Mouse (Mus musculus) urinary bladder, postnatal 10 days (tissue): ENCODE measurements around the gene 5430403G16Rik.
A peak's percentile ranks its signal among the peaks of the same experiment; 100 is the strongest.
"Not testable (repeated sequence)": the region's sequence is repeated elsewhere in the genome, so short reads cannot be mapped to it uniquely, and the experiment has no call there.

Experiments
- DNase-seq: peaks from one replicate; pipeline ENCODE4 v3.0.0; 2022; ENCODE audit warnings: low spot score

5430403G16Rik gene

DNA sequence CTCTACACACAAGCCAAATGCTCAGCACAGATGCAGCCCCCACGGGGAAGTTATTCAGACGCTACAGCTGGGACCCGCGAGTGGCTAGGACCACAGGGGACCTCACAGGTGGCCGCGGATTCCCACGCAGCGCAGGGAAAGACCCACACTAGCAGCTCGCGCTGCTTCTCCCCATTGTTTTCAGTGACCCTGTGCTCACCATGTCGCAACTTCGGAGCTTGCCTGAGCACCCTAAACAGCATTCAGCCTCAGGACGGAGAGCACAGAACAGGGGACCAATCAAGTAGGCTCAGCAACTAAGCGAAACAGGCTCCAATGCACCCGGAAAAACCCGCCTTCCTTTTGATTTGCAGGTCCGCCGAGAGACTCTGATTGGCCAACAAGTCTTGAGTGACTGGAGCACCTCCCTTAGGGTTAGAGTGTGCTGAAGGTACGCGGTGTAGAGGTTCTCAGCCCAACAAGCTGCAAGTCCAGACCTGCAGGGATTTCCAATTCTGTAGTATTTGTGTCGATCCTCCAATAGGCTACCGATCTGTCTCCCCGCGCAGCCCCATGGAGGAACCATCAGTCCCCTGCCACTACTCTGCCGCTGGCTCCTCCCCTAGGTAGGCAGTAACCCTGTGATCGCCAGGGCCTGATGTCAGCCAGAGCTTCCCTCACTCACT, at the start of gene 5430403G16Rik:
5430403G16Rik (minus strand) TSS at position 505 of the 665 bp plus-strand sequence.
- peak; percentile 15 for DNase-seq

DNA sequence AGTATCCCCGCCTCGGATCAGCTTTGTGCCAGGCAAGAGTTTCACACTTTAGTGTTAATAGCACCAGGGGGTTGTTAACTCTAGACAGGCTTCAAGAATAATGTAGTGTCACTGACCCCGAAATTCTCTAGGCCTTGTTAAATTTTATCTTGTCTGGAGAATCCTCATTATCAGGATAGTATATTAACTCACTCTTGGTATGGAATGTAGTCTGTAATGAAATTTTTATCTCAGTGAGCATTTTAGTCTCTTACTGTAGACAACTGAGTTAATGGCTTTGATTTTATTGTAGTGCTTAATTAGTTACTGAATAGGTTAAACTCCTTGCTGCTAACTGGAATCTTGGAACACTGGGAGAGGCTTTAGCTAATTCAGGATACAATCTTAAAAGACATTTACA, 26.5 kb upstream of the 5430403G16Rik start:
- not testable (repeated sequence) for DNase-seq

DNA sequence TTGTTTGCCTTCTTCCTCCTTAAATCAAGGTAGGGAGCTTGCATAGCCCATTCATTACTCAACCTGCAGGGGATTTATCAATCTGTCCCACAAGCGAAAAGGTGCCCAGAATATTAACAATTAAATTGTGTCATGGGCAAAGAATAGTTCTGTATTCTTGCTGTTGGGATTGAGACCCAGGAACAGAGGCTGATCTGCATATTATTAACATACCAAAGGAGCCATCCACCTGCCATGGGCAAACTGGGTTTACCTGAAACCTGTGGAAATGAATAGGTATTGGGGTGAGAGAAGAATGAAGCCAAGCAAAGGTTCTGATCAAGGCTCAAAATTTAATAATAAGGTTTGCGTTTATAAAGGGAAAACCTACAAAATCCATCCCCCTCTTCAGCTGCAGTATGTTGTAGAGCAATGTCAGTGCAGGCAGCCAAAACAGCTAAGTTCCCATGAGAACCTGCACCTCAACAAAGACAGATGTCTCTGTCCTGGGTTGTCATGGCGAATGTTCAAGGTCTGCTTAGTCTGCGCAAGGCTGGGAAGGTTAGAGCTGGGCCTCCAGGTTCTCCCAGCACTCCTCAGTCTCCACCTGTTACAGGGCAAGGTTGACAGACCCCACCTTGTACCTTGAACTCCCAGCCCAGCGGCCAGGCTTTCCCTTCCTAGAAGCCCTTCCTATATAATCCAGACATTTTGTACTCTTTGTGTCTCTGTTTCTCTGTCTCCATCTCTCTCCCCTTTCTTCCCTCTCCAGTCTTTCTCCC, 544 bp upstream of the 5430403G16Rik start:
- DNase-seq = not testable (repeated sequence)

DNA sequence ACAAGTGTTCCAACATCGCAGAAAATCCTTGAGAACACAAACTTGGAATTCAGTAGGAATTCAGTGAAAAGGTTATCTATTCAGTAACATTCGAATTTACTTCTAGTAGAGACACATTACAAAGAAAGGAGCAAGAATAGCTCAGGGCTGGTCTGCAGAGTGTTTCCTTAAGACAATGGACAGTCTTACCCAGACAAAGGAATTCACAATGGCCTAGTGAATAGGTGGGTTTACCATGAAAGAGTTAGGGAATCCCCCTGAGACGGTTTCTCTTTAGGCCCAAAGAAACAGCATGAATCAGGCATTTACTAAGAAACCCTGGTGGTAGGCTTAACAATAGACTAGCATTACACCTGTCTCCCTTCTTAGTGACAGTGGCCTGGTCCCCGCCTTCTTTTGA, 7.9 kb downstream of the 5430403G16Rik start:
- no peak for DNase-seq
